Mouse (Mus musculus): ENCODE results near the gene Olfr632. TPM values are rescaled to one million over a fixed set of nuclear protein-coding genes. Genes with fewer than 3 reads are reported as not detected.
"Not testable (repeated sequence)": the region's sequence is repeated elsewhere in the genome, so short reads cannot be mapped to it uniquely, and the experiment has no call there.

Gene Olfr632
- not detected in 2 replicates for polyA plus RNA-seq (2016; fragmentation: Nextera tagmentation; extraction: Ambion mirVana)

DNA sequence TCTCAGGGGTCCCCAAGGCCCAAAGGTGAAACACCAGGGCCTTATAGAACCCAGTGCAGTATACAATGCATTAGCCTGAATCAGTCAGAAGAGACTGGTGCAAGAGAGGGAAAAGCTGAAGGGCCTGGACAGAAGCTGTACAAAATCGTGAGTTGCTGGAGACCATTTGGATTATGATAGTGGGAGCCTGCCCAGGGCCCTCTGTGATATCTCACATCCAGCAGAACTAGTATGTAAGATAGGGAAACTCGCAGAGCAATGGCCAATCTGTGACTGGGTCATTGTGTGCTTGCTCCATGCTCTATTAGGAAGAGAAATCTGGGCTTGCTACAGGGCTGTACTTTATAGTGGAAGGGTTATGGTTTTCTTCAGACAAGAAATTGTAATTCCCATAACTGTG lies at the start of gene Olfr632:
Gene Olfr632, plus strand, starts transcription at position 84 of the 400 bp plus-strand sequence.
- ATAC-seq (ENCODE audit: low FRiP score), result no peak
- Histone ChIP-seq H3K4me2 (no peak within 1 kb of the TSS), H3K9ac (no peak within 1 kb of the TSS), H3K27ac (no peak within 1 kb of the TSS), H3K4me1 (no peaks in the 10 kb centered on the region), H3K9me3 (no peaks in the 10 kb centered on the region), H3K36me3 (replicated peaks) (no peaks in the 10 kb centered on the region), H3K27me3 (no peaks in the 10 kb centered on the region), H3K4me3 (replicated peaks) (no peak within 1 kb of the TSS)
- WGBS, result 83% methylated on average over 2 of the region's 2 CpGs

DNA sequence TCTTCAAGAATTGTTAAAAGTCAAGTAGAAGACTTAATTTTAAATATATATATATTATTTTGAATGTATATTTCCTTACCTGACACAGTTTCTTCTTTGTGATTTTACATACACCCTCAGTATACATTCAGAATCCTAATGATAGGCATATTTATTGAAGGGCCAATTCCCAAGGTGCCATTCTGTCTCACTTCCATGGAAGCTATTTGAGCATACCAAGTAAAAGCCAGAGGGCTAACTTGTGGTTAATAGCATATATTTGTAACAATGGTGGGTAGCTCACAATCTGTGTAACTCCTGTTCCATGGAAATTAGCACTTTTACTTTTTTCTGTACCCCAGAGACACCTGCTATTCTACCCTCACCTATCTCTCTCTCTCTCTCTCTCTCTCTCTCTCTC lies 48.0 kb upstream of the Olfr632 start, which contains the start of gene Olfr66:
Gene Olfr66, minus strand, starts transcription at position 101 of the 400 bp plus-strand sequence.
- Histone ChIP-seq H3K4me2 (no peak within 1 kb of the TSS), H3K9ac (no peak within 1 kb of the TSS), H3K4me3 (replicated peaks) (no peak within 1 kb of the TSS), H3K4me1 (no peaks in the 10 kb centered on the region), H3K9me3 (no peaks in the 10 kb centered on the region), H3K27ac (no peak within 1 kb of the TSS), H3K36me3 (replicated peaks) (no peaks in the 10 kb centered on the region), H3K27me3 (no peaks in the 10 kb centered on the region)
- ATAC-seq (ENCODE audit: low FRiP score), result no peak

DNA sequence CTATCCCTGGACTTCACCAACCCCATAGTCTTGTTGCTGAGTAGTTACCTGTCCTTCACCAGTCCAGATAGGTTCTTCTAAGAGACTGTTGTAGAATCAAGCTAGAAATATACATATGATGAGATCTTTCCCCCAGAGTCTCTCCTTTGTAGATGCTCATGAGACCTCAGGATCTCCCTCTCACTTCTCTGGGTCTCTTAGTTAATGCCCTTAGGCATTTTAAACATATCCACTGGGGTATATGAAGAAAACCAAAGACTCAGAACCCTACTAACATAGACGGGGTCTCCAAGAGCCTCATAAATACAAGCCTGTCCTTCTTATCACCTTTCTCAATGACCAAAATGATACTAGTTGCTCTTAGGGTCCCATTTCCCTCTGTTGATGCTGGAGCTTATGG lies 39.8 kb upstream of the Olfr632 start, which contains the start of gene Olfr64:
Gene Olfr64, minus strand, starts transcription at position 101 of the 400 bp plus-strand sequence.
- Histone ChIP-seq H3K9ac (no peak within 1 kb of the TSS), H3K27me3 (no peaks in the 10 kb centered on the region), H3K27ac (no peak within 1 kb of the TSS), H3K4me1 (no peaks in the 10 kb centered on the region), H3K4me3 (replicated peaks) (no peak within 1 kb of the TSS), H3K36me3 (replicated peaks) (no peaks in the 10 kb centered on the region), H3K4me2 (no peak within 1 kb of the TSS), H3K9me3 (no peaks in the 10 kb centered on the region)
- ATAC-seq (ENCODE audit: low FRiP score), result no peak
- WGBS, result 78% methylated on average over 1 of the region's 1 CpGs

GRCm38 (mm10) chr7:103903187-103903586 lies 31.0 kb upstream of the Olfr632 start, which contains the start of gene Olfr65:
TSS of gene Olfr65 (plus strand) at chr7:103903487.
- no peaks in the 10 kb centered on the region for H3K4me1 ChIP-seq
- H3K9ac ChIP-seq, result no peak within 1 kb of the TSS
- WGBS, result 90% methylated on average over 2 of the region's 2 CpGs
- no peaks in the 10 kb centered on the region for H3K9me3 ChIP-seq
- ATAC-seq (ENCODE audit: low FRiP score), result no peak
- H3K27ac ChIP-seq, result no peak within 1 kb of the TSS
- no peaks in the 10 kb centered on the region for H3K36me3 ChIP-seq (replicated peaks)
- no peak within 1 kb of the TSS for H3K4me3 ChIP-seq (replicated peaks)
- no peaks in the 10 kb centered on the region for H3K27me3 ChIP-seq
- no peak within 1 kb of the TSS for H3K4me2 ChIP-seq

- H3K36me3 ChIP-seq (replicated peaks), result no peaks in the 10 kb centered on the region
- H3K4me1 ChIP-seq, result no peaks in the 10 kb centered on the region
- H3K27me3 ChIP-seq, result no peaks in the 10 kb centered on the region
- no peak overlapping the region for H3K4me2 ChIP-seq
- H3K4me3 ChIP-seq (replicated peaks), result no peak overlapping the region
- no peak overlapping the region for H3K9ac ChIP-seq
- no peak overlapping the region for H3K27ac ChIP-seq
- ATAC-seq (ENCODE audit: low FRiP score), result no peak
- WGBS, result 70% methylated on average over 3 of the region's 3 CpGs
- no peaks in the 10 kb centered on the region for H3K9me3 ChIP-seq
Observed at GRCm38 (mm10) chr7:103910047-103910446, 24.1 kb upstream of the Olfr632 start.

GRCm38 (mm10) chr7:103912969-103913511 lies 21.1 kb upstream of the Olfr632 start:
- H3K27me3 ChIP-seq, result no peaks in the 10 kb centered on the region
- 45% methylated on average over 8 of the region's 8 CpGs for WGBS
- H3K4me3 ChIP-seq (replicated peaks), result no peak overlapping the region
- H3K27ac ChIP-seq, result no peak overlapping the region
- H3K4me1 ChIP-seq, result no peaks in the 10 kb centered on the region
- H3K4me2 ChIP-seq, result no peak overlapping the region
- H3K9ac ChIP-seq, result no peak overlapping the region
- ATAC-seq (ENCODE audit: low FRiP score), result no peak
- no peaks in the 10 kb centered on the region for H3K36me3 ChIP-seq (replicated peaks)
- H3K9me3 ChIP-seq, result no peaks in the 10 kb centered on the region

- no peak for ATAC-seq (ENCODE audit: low FRiP score)
- Histone ChIP-seq H3K27me3 (no peaks in the 10 kb centered on the region), H3K4me3 (replicated peaks) (no peak overlapping the region), H3K9me3 (no peaks in the 10 kb centered on the region), H3K4me2 (no peak overlapping the region), H3K4me1 (no peaks in the 10 kb centered on the region), H3K27ac (no peak overlapping the region), H3K36me3 (replicated peaks) (no peaks in the 10 kb centered on the region), H3K9ac (no peak overlapping the region)
Observed at GRCm38 (mm10) chr7:103915338-103915737, 18.8 kb upstream of the Olfr632 start.

- no peak for ATAC-seq (ENCODE audit: low FRiP score)
- Histone ChIP-seq H3K9ac (no peak within 1 kb of the TSS), H3K9me3 (no peaks in the 10 kb centered on the region), H3K27me3 (no peaks in the 10 kb centered on the region), H3K4me3 (replicated peaks) (no peak within 1 kb of the TSS), H3K4me2 (no peak within 1 kb of the TSS), H3K36me3 (replicated peaks) (no peaks in the 10 kb centered on the region), H3K4me1 (no peaks in the 10 kb centered on the region), H3K27ac (no peak within 1 kb of the TSS)
Observed at GRCm38 (mm10) chr7:103928525-103928924, 5.6 kb upstream of the Olfr632 start, which contains the start of gene Olfr631. TSS of gene Olfr631 (plus strand) at chr7:103928825.

DNA sequence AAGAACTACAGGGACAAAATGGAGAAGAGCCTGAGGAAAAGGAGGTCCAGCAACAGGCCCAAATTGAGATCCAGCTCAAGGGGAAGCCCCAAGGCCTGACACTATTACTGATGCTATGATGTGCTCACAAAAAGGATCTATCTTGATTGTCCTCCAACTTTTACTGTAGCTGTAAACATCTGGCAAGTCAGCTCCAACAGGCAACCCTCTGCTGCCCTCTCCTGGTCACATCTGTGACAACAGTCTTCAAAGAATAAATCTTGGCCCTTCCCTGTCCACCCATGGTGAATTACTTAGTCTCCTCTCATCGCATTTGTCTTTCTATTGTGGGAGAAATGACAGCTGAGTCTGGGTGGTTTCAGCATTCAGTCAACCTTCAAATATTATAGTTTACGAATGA lies 8.6 kb downstream of the Olfr632 start:
- Histone ChIP-seq H3K36me3 (replicated peaks) (no peaks in the 10 kb centered on the region), H3K9me3 (no peaks in the 10 kb centered on the region), H3K4me1 (no peaks in the 10 kb centered on the region), H3K4me3 (replicated peaks) (no peak overlapping the region), H3K27ac (no peak overlapping the region), H3K27me3 (no peaks in the 10 kb centered on the region), H3K9ac (no peak overlapping the region), H3K4me2 (no peak overlapping the region)
- WGBS, result 21% methylated on average over 2 of the region's 2 CpGs
- no peak for ATAC-seq (ENCODE audit: low FRiP score)

GRCm38 (mm10) chr7:103944137-103944536 lies 10.0 kb downstream of the Olfr632 start, which contains the start of gene Olfr633:
TSS of gene Olfr633 (plus strand) at chr7:103944437.
- Histone ChIP-seq H3K4me1 (no peaks in the 10 kb centered on the region), H3K27me3 (no peaks in the 10 kb centered on the region), H3K4me2 (no peak within 1 kb of the TSS), H3K9me3 (no peaks in the 10 kb centered on the region), H3K27ac (no peak within 1 kb of the TSS), H3K9ac (no peak within 1 kb of the TSS), H3K4me3 (replicated peaks) (no peak within 1 kb of the TSS), H3K36me3 (replicated peaks) (no peaks in the 10 kb centered on the region)
- ATAC-seq (ENCODE audit: low FRiP score), result no peak

DNA sequence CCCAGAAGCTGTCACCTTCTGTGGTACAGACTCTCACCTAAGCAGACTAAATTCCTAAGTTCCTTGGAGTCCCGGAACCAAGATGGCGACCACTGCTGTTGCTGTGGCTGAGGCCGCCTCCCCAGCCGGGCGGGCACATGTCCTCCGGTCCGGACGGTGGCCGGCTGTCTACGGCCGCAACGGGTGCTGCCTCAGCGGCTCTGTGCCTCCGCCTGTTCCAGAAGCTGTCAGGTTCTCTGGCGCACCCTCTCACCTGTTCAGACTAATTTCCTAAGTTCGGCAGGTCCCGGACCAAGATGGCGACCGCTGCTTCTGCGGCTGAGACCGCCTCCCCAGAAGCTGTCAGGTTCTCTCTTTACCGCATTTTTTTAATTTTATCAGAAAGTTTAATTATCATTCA lies 32.7 kb downstream of the Olfr632 start:
- not testable (repeated sequence) for H3K4me1 ChIP-seq; H3K9me3 ChIP-seq; H3K27ac ChIP-seq; H3K9ac ChIP-seq; ATAC-seq (ENCODE audit: low FRiP score); H3K4me3 ChIP-seq (replicated peaks); H3K36me3 ChIP-seq (replicated peaks); H3K4me2 ChIP-seq; H3K27me3 ChIP-seq
- WGBS, result 96% methylated on average over 22 of the region's 22 CpGs

- Histone ChIP-seq H3K9ac (no peak within 1 kb of the TSS), H3K9me3 (no peaks in the 10 kb centered on the region), H3K36me3 (replicated peaks) (no peaks in the 10 kb centered on the region), H3K4me1 (no peaks in the 10 kb centered on the region), H3K27me3 (no peaks in the 10 kb centered on the region), H3K4me3 (replicated peaks) (no peak within 1 kb of the TSS), H3K4me2 (no peak within 1 kb of the TSS), H3K27ac (no peak within 1 kb of the TSS)
- ATAC-seq (ENCODE audit: low FRiP score), result no peak
- 86% methylated on average over 1 of the region's 1 CpGs for WGBS
Observed at GRCm38 (mm10) chr7:103970852-103971251, 36.7 kb downstream of the Olfr632 start, which contains the start of gene Olfr635. TSS of gene Olfr635 (plus strand) at chr7:103971152.

DNA sequence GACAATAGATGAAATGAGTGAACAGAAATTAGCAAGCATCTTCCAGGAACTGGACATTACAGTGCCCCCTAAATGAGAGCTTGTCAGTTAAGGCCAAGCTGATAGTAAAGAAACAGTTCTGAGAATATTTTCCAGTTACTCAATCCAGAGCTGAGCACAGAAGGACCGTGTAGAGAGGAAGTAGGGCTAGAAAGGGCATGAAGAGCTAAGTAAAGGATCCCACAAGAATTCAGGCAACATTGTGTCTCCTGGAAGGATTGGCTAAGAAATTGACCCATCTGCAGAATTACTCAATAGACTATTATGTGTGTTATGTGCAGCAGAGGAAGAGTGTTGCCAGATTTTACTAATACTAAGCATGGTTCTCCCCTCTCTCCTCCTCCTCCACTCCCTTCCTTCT lies 37.6 kb downstream of the Olfr632 start:
- WGBS, result 56% methylated on average over 1 of the region's 1 CpGs
- Histone ChIP-seq H3K4me2 (no peak overlapping the region), H3K27me3 (no peaks in the 10 kb centered on the region), H3K9me3 (no peaks in the 10 kb centered on the region), H3K9ac (no peak overlapping the region), H3K4me1 (no peaks in the 10 kb centered on the region), H3K27ac (no peak overlapping the region), H3K4me3 (replicated peaks) (no peak overlapping the region), H3K36me3 (replicated peaks) (no peaks in the 10 kb centered on the region)
- no peak for ATAC-seq (ENCODE audit: low FRiP score)
